Mouse (Mus musculus): ENCODE measurements at regions not wholly inside any gene's neighbourhood (a gene's known extent, or its start where the extent isn't known, plus 50 kb on each side); places are given as distances from the start of the nearest gene placed in this dataset.
A peak's percentile ranks its signal among the peaks of the same experiment; 100 is the strongest.

DNA sequence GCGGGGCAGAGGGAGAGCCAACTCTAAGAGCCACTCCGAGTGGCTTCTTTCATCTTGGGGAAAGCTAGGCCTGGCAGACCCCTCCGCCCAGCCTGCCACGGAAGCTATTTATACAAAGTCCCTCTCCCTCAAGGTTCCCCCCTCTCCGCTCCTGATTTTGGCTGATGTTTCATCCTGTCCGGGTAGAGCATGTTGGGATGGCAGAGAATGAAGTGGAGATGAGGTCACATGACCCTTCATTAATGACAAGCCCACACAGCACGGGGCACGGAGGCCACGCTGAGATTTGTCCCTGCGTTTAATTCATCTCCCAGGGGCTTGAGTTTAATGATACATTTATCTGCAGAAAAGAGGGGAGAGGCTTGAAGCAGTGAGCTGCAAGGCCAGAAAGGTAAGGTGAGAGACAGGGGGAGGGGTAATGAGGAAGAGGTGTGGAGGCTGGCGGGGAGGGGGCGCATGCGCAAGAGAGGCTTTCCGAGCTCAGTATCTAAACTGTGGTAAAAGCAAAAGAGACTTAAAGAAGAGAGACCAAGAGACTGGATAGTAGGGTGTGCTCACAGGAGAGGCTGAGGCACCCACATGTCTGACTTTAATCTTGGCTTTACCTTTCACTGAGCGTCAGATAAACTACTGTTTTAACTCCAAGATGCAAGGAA, 111.7 kb downstream of the Chst1 start:
- peak; percentile 40; the same call in 1 of the 2 replicates for TF ChIP-seq USF1 (IDR thresholded peaks at IDR 0.05; ENCODE audit: low read depth, low read length)
- TF ChIP-seq ZC3H11A (IDR thresholded peaks at IDR 0.05; ENCODE audit: low read depth, low read length), result no peak
- no peaks in the 10 kb centered on the region for H3K79me2 ChIP-seq (ENCODE audit: control insufficient read depth, insufficient read depth, low read length, poor library complexity)
- no peaks in the 10 kb centered on the region for H3K4me1 ChIP-seq (ENCODE audit: control insufficient read depth in 1 of 2, insufficient read depth in 2 of 2, low read length in 2 of 2)
- no peak overlapping the region for H3K4me3 ChIP-seq (ENCODE audit: control insufficient read depth in 1 of 2, insufficient read depth in 1 of 2, low read depth in 2 of 2, low read length in 2 of 2)
- no peak overlapping the region for H3K27ac ChIP-seq (ENCODE audit: control insufficient read depth, low read depth, low read length)
- no peak overlapping the region for H3K9ac ChIP-seq (ENCODE audit: control insufficient read depth, low read depth, low read length, poor library complexity, severe bottlenecking)
- no peaks in the 10 kb centered on the region for H3K9me3 ChIP-seq (replicated peaks; ENCODE audit: insufficient read depth, low read length)
- peaks cover 2 to 5% of the 10 kb centered on the region in 2 experiments for H3K27me3 ChIP-seq (ENCODE audit: control insufficient read depth in 1 of 2, insufficient read depth in 2 of 2, low read length in 2 of 2)
- no peak for DNase-seq (ENCODE audit: low read depth, low spot score)
- no peaks in the 10 kb centered on the region for H3K36me3 ChIP-seq (ENCODE audit: control insufficient read depth in 1 of 2, insufficient read depth in 2 of 2, low read length in 2 of 2)

DNA sequence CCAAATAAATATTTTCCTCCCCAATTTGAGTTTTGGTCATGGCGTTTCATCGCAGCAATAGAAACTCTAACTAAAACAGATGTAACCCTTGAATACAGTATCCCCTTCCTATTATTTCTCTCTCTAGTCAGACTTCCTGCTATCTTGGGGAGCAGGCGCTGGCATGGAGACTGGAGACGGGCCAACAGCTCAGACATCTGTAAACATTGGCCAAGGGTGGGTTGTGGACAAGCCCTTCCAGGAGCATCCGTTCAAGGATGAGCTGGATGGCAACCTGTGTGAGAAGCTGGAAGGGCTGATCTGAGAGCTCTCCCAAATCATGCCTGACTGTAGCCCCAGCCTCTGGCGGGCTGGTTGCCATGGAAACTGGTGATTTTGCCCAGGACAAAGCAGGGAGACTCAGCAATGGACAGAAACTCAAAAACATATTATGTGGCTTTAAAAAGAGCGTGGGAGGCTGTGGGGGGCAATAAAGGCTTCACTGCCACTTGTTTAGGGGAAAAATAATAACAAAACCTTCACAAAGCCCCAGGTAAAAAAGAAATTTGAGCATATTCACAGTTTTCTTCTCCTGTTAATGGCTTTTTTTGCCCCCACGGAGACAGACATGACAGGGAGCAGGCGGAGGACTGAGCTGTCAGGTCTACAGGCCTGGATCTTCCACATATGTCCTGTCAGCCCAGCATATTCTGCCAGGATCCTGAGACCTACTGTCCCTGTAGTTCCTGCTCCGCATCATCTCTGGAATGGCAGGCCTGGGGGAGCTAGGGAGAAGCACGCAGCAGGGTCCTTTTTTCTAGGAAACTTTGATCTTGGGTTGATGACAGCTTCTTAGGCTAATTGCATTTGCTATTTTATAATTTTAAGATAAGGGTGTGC, 113.0 kb downstream of the Chst1 start:
- Histone ChIP-seq H3K9ac (ENCODE audit: control insufficient read depth, low read depth, low read length, poor library complexity, severe bottlenecking) (no peak overlapping the region), H3K27ac (ENCODE audit: control insufficient read depth, low read depth, low read length) (no peak overlapping the region), H3K36me3 (ENCODE audit: control insufficient read depth in 1 of 2, insufficient read depth in 2 of 2, low read length in 2 of 2) (no peaks in the 10 kb centered on the region), H3K79me2 (ENCODE audit: control insufficient read depth, insufficient read depth, low read length, poor library complexity) (no peaks in the 10 kb centered on the region), H3K27me3 (ENCODE audit: control insufficient read depth in 1 of 2, insufficient read depth in 2 of 2, low read length in 2 of 2) (peaks cover 2 to 5% of the 10 kb centered on the region in 2 experiments), H3K4me1 (ENCODE audit: control insufficient read depth in 1 of 2, insufficient read depth in 2 of 2, low read length in 2 of 2) (no peaks in the 10 kb centered on the region), H3K4me3 (ENCODE audit: control insufficient read depth in 1 of 2, insufficient read depth in 1 of 2, low read depth in 2 of 2, low read length in 2 of 2) (no peak overlapping the region), H3K9me3 (replicated peaks; ENCODE audit: insufficient read depth, low read length) (no peaks in the 10 kb centered on the region)
- no peak for DNase-seq (ENCODE audit: low read depth, low spot score)
- TF ChIP-seq MXI1 (IDR thresholded peaks at IDR 0.05; ENCODE audit: low read depth, low read length) (no peak), MYC (IDR thresholded peaks at IDR 0.05; ENCODE audit: low read depth, low read length) (no peak), TBP (IDR thresholded peaks at IDR 0.05; ENCODE audit: low read depth, low read length) (no peak), GABPA (IDR thresholded peaks at IDR 0.05; ENCODE audit: low read depth, low read length) (no peak), MAFK (IDR thresholded peaks at IDR 0.05; ENCODE audit: borderline replicate concordance, low read depth, low read length) (no peak), SMC3 (IDR thresholded peaks at IDR 0.05; ENCODE audit: low read depth, low read length) (no peak), CHD2 (IDR thresholded peaks at IDR 0.05; ENCODE audit: low read length) (no peak), EP300 (IDR thresholded peaks at IDR 0.05; ENCODE audit: low read depth in 1 of 2, low read length in 2 of 2) (no peak), JUND (IDR thresholded peaks at IDR 0.05; ENCODE audit: low read depth, low read length) (no peak), POLR2A (IDR thresholded peaks at IDR 0.05; ENCODE audit: control insufficient read depth in 1 of 2, insufficient read depth in 1 of 2, low read depth in 1 of 2, low read length in 2 of 2, poor library complexity in 1 of 2) (no peak), ZMIZ1 (IDR thresholded peaks at IDR 0.05; ENCODE audit: low read depth, low read length) (no peak), POLR2AphosphoS2 (IDR thresholded peaks at IDR 0.05; ENCODE audit: low read length) (no peak), GATA1 (IDR thresholded peaks at IDR 0.05; ENCODE audit: low read depth, low read length) (no peak), MEF2A (IDR thresholded peaks at IDR 0.05; ENCODE audit: extremely low read depth, insufficient replicate concordance, low read depth, low read length, poor library complexity, severe bottlenecking) (no peak)
